Mouse (Mus musculus) liver, embryonic 12.5 days (tissue): ENCODE results near the gene Igf2bp3. TPM values are rescaled to one million over a fixed set of nuclear protein-coding genes. Genes with fewer than 3 reads are reported as not detected.

ENCODE experiments used
- ATAC-seq: fragments of 200-750 bp; cut with Nextera tagmentation; 2 replicates; pipeline ENCODE4 v1.8.0; 2017; ENCODE audit warnings: moderate number of reproducible peaks, mild to moderate bottlenecking, moderate library complexity
- H3K27ac ChIP-seq: fragments of 300-500 bp; sonication (generic); 2 replicates; pipeline ENCODE4 v1.5.1; 2016; ENCODE audit warnings: mild to moderate bottlenecking
- H3K27me3 ChIP-seq: fragments of 300-500 bp; sonication (generic); replicated peaks from 2 replicates; pipeline ENCODE4 v1.6.1; 2016; ENCODE audit warnings: mild to moderate bottlenecking, moderate library complexity
- H3K36me3 ChIP-seq: fragments of 300-500 bp; sonication (generic); 2 replicates; pipeline ENCODE4 v1.6.1; 2016; ENCODE audit warnings: mild to moderate bottlenecking, moderate library complexity
- H3K4me1 ChIP-seq: fragments of 300-500 bp; sonication (generic); 2 replicates; pipeline ENCODE4 v1.6.1; 2016
- H3K4me2 ChIP-seq: fragments of 300-500 bp; sonication (generic); 2 replicates; pipeline ENCODE4 v1.6.1; 2016; ENCODE audit warnings: mild to moderate bottlenecking, moderate library complexity
- H3K4me3 ChIP-seq: fragments of 300-500 bp; sonication (generic); 2 replicates; pipeline ENCODE4 v1.5.1; 2016; ENCODE audit warnings: mild to moderate bottlenecking, moderate library complexity
- H3K9ac ChIP-seq: fragments of 300-500 bp; sonication (generic); 2 replicates; pipeline ENCODE4 v1.6.1; 2016; ENCODE audit warnings: mild to moderate bottlenecking, moderate library complexity
- H3K9me3 ChIP-seq: fragments of 300-500 bp; sonication (generic); replicated peaks from 2 replicates; pipeline ENCODE4 v1.6.1; 2016; ENCODE audit warnings: mild to moderate bottlenecking, moderate library complexity
- WGBS: fragments of 180-500 bp; shearing (Covaris S2); methylation state at CpG from one replicate; pipeline ENCODE4 v1.1.7; 2016; ENCODE audit not compliant: insufficient replicate concordance; 5-methylcytosine and 5-hydroxymethylcytosine counted together
- polyA plus RNA-seq: library from polyadenylated mRNA; unstranded; fragments of >200 nt; fragmentation: Nextera tagmentation; extraction: Ambion mirVana; gene quantifications from 2 replicates; pipeline ENCODE4 v1.2.1, GENCODE M21; 2016

The Igf2bp3 gene
- polyA plus RNA-seq, 1 experiment from 2014 or later: 33.7 TPM

- Histone ChIP-seq H3K36me3 (peaks cover 44% of the 10 kb centered on the region), H3K27ac (peak overlapping the region; percentile 64), H3K9ac (no peak overlapping the region), H3K4me3 (peak overlapping the region; percentile 2; the same call in 1 of the 2 replicates), H3K27me3 (no peaks in the 10 kb centered on the region), H3K4me2 (peak overlapping the region; percentile 42), H3K9me3 (no peaks in the 10 kb centered on the region), H3K4me1 (peaks cover 65% of the 10 kb centered on the region)
- ATAC-seq: no peak
- 34% methylated on average over 8 of the region's 8 CpGs for WGBS
Measured at GRCm38 (mm10) chr6:49208297-49208930, 6.3 kb downstream of the Igf2bp3 start.

- Histone ChIP-seq H3K27ac (no peak overlapping the region), H3K4me2 (no peak overlapping the region), H3K4me1 (peaks cover 46% of the 10 kb centered on the region), H3K9ac (no peak overlapping the region), H3K4me3 (no peak overlapping the region), H3K36me3 (peaks cover 45% of the 10 kb centered on the region), H3K9me3 (no peaks in the 10 kb centered on the region), H3K27me3 (no peaks in the 10 kb centered on the region)
- WGBS: 91% methylated on average over 1 of the region's 1 CpGs
- ATAC-seq: no peak
Measured at GRCm38 (mm10) chr6:49206416-49206815, 8.3 kb downstream of the Igf2bp3 start.

- Histone ChIP-seq H3K4me3 (no peak overlapping the region), H3K27ac (no peak overlapping the region), H3K27me3 (no peaks in the 10 kb centered on the region), H3K36me3 (peaks cover 53% of the 10 kb centered on the region), H3K9me3 (peaks cover 8% of the 10 kb centered on the region; the same call in 1 of the 2 replicates), H3K4me1 (peaks cover 8% of the 10 kb centered on the region; the same call in 1 of the 2 replicates), H3K4me2 (no peak overlapping the region), H3K9ac (no peak overlapping the region)
- ATAC-seq: no peak
- 91% methylated on average over 10 of the region's 10 CpGs for WGBS
Measured at GRCm38 (mm10) chr6:49195188-49195587, 19.6 kb downstream of the Igf2bp3 start.

GRCm38 (mm10) chr6:49194536-49194935 lies 20.2 kb downstream of the Igf2bp3 start:
- peaks cover 54% of the 10 kb centered on the region for H3K36me3 ChIP-seq
- H3K9me3 ChIP-seq: peaks cover 8% of the 10 kb centered on the region; the same call in 1 of the 2 replicates
- WGBS: 87% methylated on average over 4 of the region's 4 CpGs
- no peaks in the 10 kb centered on the region for H3K27me3 ChIP-seq
- no peak overlapping the region for H3K4me3 ChIP-seq
- H3K27ac ChIP-seq: no peak overlapping the region
- H3K9ac ChIP-seq: no peak overlapping the region
- ATAC-seq: no peak
- no peak overlapping the region for H3K4me2 ChIP-seq
- H3K4me1 ChIP-seq: peaks cover 8% of the 10 kb centered on the region; the same call in 1 of the 2 replicates

GRCm38 (mm10) chr6:49189363-49189762 lies 25.4 kb downstream of the Igf2bp3 start:
- Histone ChIP-seq H3K9me3 (0 out of 2 replicates have a peak, but pooled peaks cover under 1% of the 10 kb centered on the region), H3K36me3 (peaks cover 28% of the 10 kb centered on the region), H3K27me3 (no peaks in the 10 kb centered on the region), H3K4me1 (peaks cover 12% of the 10 kb centered on the region; the same call in 1 of the 2 replicates), H3K27ac (no peak overlapping the region), H3K9ac (no peak overlapping the region), H3K4me3 (no peak overlapping the region), H3K4me2 (no peak overlapping the region)
- no peak for ATAC-seq

- Histone ChIP-seq H3K4me1 (0 out of 2 replicates have a peak, but pooled peaks cover 4% of the 10 kb centered on the region), H3K9ac (no peak overlapping the region), H3K36me3 (peaks cover 24% of the 10 kb centered on the region), H3K9me3 (no peaks in the 10 kb centered on the region), H3K4me2 (no peak overlapping the region), H3K27me3 (no peaks in the 10 kb centered on the region), H3K27ac (no peak overlapping the region), H3K4me3 (no peak overlapping the region)
- ATAC-seq: no peak
- 78% methylated on average over 7 of the region's 7 CpGs for WGBS
Measured at GRCm38 (mm10) chr6:49187299-49187698, 27.5 kb downstream of the Igf2bp3 start.

GRCm38 (mm10) chr6:49176018-49176417 lies 38.7 kb downstream of the Igf2bp3 start:
- WGBS: 50% methylated on average over 5 of the region's 5 CpGs
- no peak for ATAC-seq
- Histone ChIP-seq H3K36me3 (no peaks in the 10 kb centered on the region), H3K4me3 (no peak overlapping the region), H3K9me3 (no peaks in the 10 kb centered on the region), H3K9ac (no peak overlapping the region), H3K27ac (no peak overlapping the region), H3K4me1 (peaks cover 38% of the 10 kb centered on the region), H3K4me2 (no peak overlapping the region), H3K27me3 (no peaks in the 10 kb centered on the region)

GRCm38 (mm10) chr6:49174616-49175015 lies 40.1 kb downstream of the Igf2bp3 start:
- ATAC-seq: no peak
- no peak overlapping the region for H3K27ac ChIP-seq
- H3K4me3 ChIP-seq: no peak overlapping the region
- H3K9me3 ChIP-seq: no peaks in the 10 kb centered on the region
- no peaks in the 10 kb centered on the region for H3K27me3 ChIP-seq
- H3K36me3 ChIP-seq: no peaks in the 10 kb centered on the region
- no peak overlapping the region for H3K4me2 ChIP-seq
- peaks cover 38% of the 10 kb centered on the region for H3K4me1 ChIP-seq
- no peak overlapping the region for H3K9ac ChIP-seq

GRCm38 (mm10) chr6:49173674-49174073 lies 41.1 kb downstream of the Igf2bp3 start:
- no peak overlapping the region for H3K4me2 ChIP-seq
- ATAC-seq: no peak

GRCm38 (mm10) chr6:49173265-49173664 lies 41.5 kb downstream of the Igf2bp3 start:
- Histone ChIP-seq H3K4me2 (no peak overlapping the region), H3K36me3 (no peaks in the 10 kb centered on the region), H3K27me3 (no peaks in the 10 kb centered on the region), H3K9ac (no peak overlapping the region), H3K27ac (no peak overlapping the region), H3K9me3 (no peaks in the 10 kb centered on the region), H3K4me3 (no peak overlapping the region), H3K4me1 (peaks cover 44% of the 10 kb centered on the region)
- no peak for ATAC-seq
- 72% methylated on average over 7 of the region's 7 CpGs for WGBS

More at GRCm38 (mm10) chr6:49173674-49174073, 41.1 kb downstream of the Igf2bp3 start:
- 58% methylated on average over 4 of the region's 4 CpGs for WGBS
- Histone ChIP-seq H3K4me1 (peaks cover 44% of the 10 kb centered on the region), H3K36me3 (no peaks in the 10 kb centered on the region), H3K27ac (no peak overlapping the region), H3K9ac (no peak overlapping the region), H3K4me3 (no peak overlapping the region), H3K27me3 (no peaks in the 10 kb centered on the region), H3K9me3 (no peaks in the 10 kb centered on the region)

- no peaks in the 10 kb centered on the region for H3K27me3 ChIP-seq
- H3K4me1 ChIP-seq: peaks cover 46% of the 10 kb centered on the region
- ATAC-seq: no peak
- no peak overlapping the region for H3K4me2 ChIP-seq
- 79% methylated on average over 5 of the region's 5 CpGs for WGBS
- H3K9me3 ChIP-seq: no peaks in the 10 kb centered on the region
- no peak overlapping the region for H3K27ac ChIP-seq
- H3K9ac ChIP-seq: no peak overlapping the region
- 0 out of 2 replicates have a peak, but pooled peaks cover 3% of the 10 kb centered on the region for H3K36me3 ChIP-seq
- H3K4me3 ChIP-seq: no peak overlapping the region
Measured at GRCm38 (mm10) chr6:49171216-49171615, 43.5 kb downstream of the Igf2bp3 start.

- 64% methylated on average over 3 of the region's 3 CpGs for WGBS
- Histone ChIP-seq H3K4me2 (no peak overlapping the region), H3K27me3 (no peaks in the 10 kb centered on the region), H3K4me1 (peaks cover 34% of the 10 kb centered on the region), H3K9ac (no peak overlapping the region), H3K36me3 (peaks cover 19% of the 10 kb centered on the region), H3K27ac (no peak overlapping the region), H3K4me3 (no peak overlapping the region), H3K9me3 (no peaks in the 10 kb centered on the region)
- ATAC-seq: no peak
Measured at GRCm38 (mm10) chr6:49168648-49169047, 46.1 kb downstream of the Igf2bp3 start.

GRCm38 (mm10) chr6:49167406-49167805 lies 47.4 kb downstream of the Igf2bp3 start:
- no peak overlapping the region for H3K4me3 ChIP-seq
- H3K27ac ChIP-seq: no peak overlapping the region
- no peaks in the 10 kb centered on the region for H3K27me3 ChIP-seq
- H3K9me3 ChIP-seq: no peaks in the 10 kb centered on the region
- no peak overlapping the region for H3K9ac ChIP-seq
- no peak for ATAC-seq
- H3K4me1 ChIP-seq: peaks cover 27% of the 10 kb centered on the region
- no peak overlapping the region for H3K4me2 ChIP-seq
- H3K36me3 ChIP-seq: peaks cover 19% of the 10 kb centered on the region
- WGBS: 65% methylated on average over 4 of the region's 4 CpGs
